Mouse (Mus musculus) midbrain, embryonic 11.5 days (tissue): ENCODE results near the gene Thumpd2. TPM values are rescaled to one million over a fixed set of nuclear protein-coding genes. Genes with fewer than 3 reads are reported as not detected.
A peak's percentile ranks its signal among the peaks of the same experiment; 100 is the strongest.

ENCODE experiments used
- ATAC-seq: fragments of 200-750 bp; cut with Nextera tagmentation; 2 replicates; pipeline ENCODE4 v1.8.0; 2017; ENCODE audit warnings: moderate TSS enrichment, moderate library complexity; ENCODE audit not compliant: low FRiP score
- DNase-seq: peaks from one replicate; pipeline ENCODE4 v3.0.0; 2015; ENCODE audit warnings: low spot score; ENCODE audit errors: missing footprints
- H3K27ac ChIP-seq: fragments of 300-500 bp; sonication (generic); 2 replicates; pipeline ENCODE4 v1.5.1; 2014; ENCODE audit warnings: low read depth, low read length
- H3K27me3 ChIP-seq: fragments of 300-500 bp; sonication (generic); 2 replicates; pipeline ENCODE4 v1.6.1; 2014; ENCODE audit warnings: mild to moderate bottlenecking, low read length, moderate library complexity, mixed read lengths; ENCODE audit not compliant: control insufficient read depth, insufficient read depth
- H3K36me3 ChIP-seq: fragments of 300-500 bp; sonication (generic); 2 replicates; pipeline ENCODE4 v1.6.1; 2014; ENCODE audit warnings: mild to moderate bottlenecking, low read length, moderate library complexity, mixed read lengths; ENCODE audit not compliant: control insufficient read depth, insufficient read depth
- H3K4me1 ChIP-seq: fragments of 300-500 bp; sonication (generic); 2 replicates; pipeline ENCODE4 v1.6.1; 2014; ENCODE audit warnings: low read length; ENCODE audit not compliant: control insufficient read depth, insufficient read depth
- H3K4me2 ChIP-seq: fragments of 300-500 bp; sonication (generic); 2 replicates; pipeline ENCODE4 v1.6.1; 2014; ENCODE audit warnings: mild to moderate bottlenecking, moderate library complexity
- H3K4me3 ChIP-seq: fragments of 300-500 bp; sonication (generic); 2 replicates; pipeline ENCODE4 v1.5.1; 2014; ENCODE audit warnings: low read depth, low read length
- H3K9ac ChIP-seq: fragments of 300-500 bp; sonication (generic); 2 replicates; pipeline ENCODE4 v1.6.1; 2014; ENCODE audit warnings: low read length
- H3K9me3 ChIP-seq: fragments of 300-500 bp; sonication (generic); 2 replicates; pipeline ENCODE4 v1.6.1; 2016; ENCODE audit warnings: low read length; ENCODE audit not compliant: control insufficient read depth
- WGBS: fragments of 180-500 bp; shearing (Covaris S2); extraction: QIAGEN DNeasy Blood & Tissue Kit; methylation state at CpG from one replicate; pipeline ENCODE4 v1.1.7; 2014; 5-methylcytosine and 5-hydroxymethylcytosine counted together
- polyA plus RNA-seq: library from polyadenylated mRNA; unstranded; fragments of >200 nt; fragmentation: Nextera tagmentation; extraction: Ambion mirVana; gene quantifications from 2 replicates; pipeline ENCODE4 v1.2.1, GENCODE M21; 2014

Gene Thumpd2
- polyA plus RNA-seq, 1 experiment from 2014 or later: 14.4 TPM

DNA sequence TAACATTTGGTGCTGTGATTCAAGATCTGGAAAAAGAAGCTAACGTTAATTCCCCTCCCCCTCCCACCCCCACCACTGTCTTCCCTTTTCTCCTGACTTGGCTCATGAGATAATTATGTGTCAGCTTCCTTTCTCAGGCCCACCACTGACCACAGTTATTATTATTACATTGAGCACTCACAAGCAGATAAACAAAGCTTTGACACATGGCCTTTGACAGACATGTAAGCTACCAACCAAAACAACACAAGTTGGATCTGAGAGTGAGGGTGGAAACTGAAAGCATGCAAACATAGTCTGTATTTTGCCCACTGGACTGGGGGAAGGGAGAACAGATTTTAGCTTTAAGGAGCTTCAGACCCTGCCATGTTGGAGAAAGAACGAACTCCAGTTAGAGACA is 67.7 kb downstream of the Thumpd2 start:
- no peak overlapping the region for H3K4me3 ChIP-seq
- no peak overlapping the region for H3K4me2 ChIP-seq
- ATAC-seq (no peak), DNase-seq (no peak)
- 0 out of 2 replicates have a peak, but pooled peaks cover 2% of the 10 kb centered on the region for H3K36me3 ChIP-seq
- 79% methylated on average over 2 of the region's 2 CpGs for WGBS
- no peaks in the 10 kb centered on the region for H3K27me3 ChIP-seq
- no peaks in the 10 kb centered on the region for H3K9me3 ChIP-seq
- no peaks in the 10 kb centered on the region for H3K4me1 ChIP-seq
- no peak overlapping the region for H3K27ac ChIP-seq
- no peak overlapping the region for H3K9ac ChIP-seq

DNA sequence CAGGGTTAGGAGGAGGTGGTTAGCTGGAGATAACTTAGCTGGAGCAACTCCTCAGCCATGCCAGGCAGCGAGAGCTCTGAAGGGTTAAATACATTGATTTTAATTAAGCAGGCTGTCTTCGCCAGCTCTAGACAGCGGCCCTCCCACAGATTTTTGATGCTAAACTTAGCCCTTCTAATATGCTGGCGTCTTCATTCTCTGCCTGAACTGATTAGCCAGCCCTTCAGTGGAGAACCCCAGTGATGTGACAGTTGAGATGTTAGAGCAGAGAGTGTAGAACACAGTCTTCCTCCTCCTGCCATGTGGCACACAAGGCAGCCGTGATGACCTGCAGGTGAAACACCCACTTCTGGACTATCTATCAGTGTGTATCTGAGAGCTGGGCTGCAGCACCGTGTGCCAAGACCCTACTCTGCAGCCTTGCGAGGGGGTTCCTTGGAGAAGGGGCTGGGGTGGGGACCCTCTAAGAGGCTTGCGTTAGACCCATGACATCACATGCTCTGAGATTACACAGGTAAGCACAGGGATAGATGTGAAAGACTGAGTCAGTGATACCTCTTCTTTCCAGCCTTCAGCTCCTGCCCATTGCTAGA is 73.3 kb downstream of the Thumpd2 start:
- Histone ChIP-seq H3K4me3 (no peak overlapping the region), H3K9ac (no peak overlapping the region), H3K27ac (no peak overlapping the region), H3K4me2 (no peak overlapping the region), H3K27me3 (no peaks in the 10 kb centered on the region), H3K9me3 (no peaks in the 10 kb centered on the region), H3K36me3 (no peaks in the 10 kb centered on the region), H3K4me1 (no peaks in the 10 kb centered on the region)
- no peak; the same call in 1 of the 2 replicates for ATAC-seq
- WGBS: 77% methylated on average over 8 of the region's 8 CpGs
- DNase-seq: no peak

DNA sequence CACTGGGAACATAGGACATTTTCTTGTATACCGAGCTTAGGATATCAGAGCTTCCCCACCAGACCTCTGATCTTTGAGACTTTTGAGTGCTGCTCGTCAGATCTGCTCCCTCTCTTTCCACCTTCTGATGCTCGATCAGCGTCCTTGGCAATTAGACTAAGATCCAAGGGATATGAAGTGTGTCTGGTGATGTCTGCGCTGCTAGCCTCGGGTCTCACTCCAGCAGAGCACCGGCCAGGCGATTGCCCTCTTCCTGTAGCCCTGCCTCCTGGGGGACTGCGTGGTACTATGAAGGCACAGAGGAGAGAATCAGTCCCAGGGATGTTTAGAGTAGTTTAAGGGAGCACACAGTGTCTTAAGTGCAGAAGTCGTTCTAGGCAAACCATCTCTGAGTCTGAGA is 81.9 kb downstream of the Thumpd2 start:
- Histone ChIP-seq H3K4me3 (no peak overlapping the region), H3K36me3 (no peaks in the 10 kb centered on the region), H3K4me2 (no peak overlapping the region), H3K27ac (no peak overlapping the region), H3K9ac (no peak overlapping the region), H3K4me1 (no peaks in the 10 kb centered on the region), H3K27me3 (no peaks in the 10 kb centered on the region), H3K9me3 (no peaks in the 10 kb centered on the region)
- DNase-seq (no peak), ATAC-seq (no peak)
- WGBS: 78% methylated on average over 10 of the region's 10 CpGs

DNA sequence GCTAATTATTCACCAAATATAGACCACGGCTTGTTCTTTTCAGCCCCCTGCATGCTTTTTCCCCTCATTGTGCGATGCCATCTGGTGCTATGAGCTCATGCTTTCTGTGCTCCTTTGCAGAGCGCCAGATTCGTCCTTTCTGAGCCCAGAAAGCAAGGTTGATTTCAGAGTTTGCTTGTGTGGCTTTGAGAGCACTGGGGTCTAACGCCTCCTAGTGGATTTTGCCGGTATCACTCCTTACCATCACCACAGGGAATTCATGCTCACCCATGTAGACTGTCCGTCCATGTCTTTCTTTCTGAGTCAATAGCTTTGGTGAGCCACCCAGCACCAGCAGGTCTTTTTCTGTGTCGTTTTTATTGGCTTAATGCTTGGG is 82.5 kb downstream of the Thumpd2 start:
- H3K4me2 ChIP-seq: no peak overlapping the region
- H3K9ac ChIP-seq: no peak overlapping the region
- no peaks in the 10 kb centered on the region for H3K27me3 ChIP-seq
- no peaks in the 10 kb centered on the region for H3K36me3 ChIP-seq
- ATAC-seq (peak; percentile 75), DNase-seq (peak; percentile 97)
- 12% methylated on average over 8 of the region's 8 CpGs for WGBS
- no peak overlapping the region for H3K4me3 ChIP-seq
- no peaks in the 10 kb centered on the region for H3K9me3 ChIP-seq
- H3K4me1 ChIP-seq: no peaks in the 10 kb centered on the region
- H3K27ac ChIP-seq: no peak overlapping the region

DNA sequence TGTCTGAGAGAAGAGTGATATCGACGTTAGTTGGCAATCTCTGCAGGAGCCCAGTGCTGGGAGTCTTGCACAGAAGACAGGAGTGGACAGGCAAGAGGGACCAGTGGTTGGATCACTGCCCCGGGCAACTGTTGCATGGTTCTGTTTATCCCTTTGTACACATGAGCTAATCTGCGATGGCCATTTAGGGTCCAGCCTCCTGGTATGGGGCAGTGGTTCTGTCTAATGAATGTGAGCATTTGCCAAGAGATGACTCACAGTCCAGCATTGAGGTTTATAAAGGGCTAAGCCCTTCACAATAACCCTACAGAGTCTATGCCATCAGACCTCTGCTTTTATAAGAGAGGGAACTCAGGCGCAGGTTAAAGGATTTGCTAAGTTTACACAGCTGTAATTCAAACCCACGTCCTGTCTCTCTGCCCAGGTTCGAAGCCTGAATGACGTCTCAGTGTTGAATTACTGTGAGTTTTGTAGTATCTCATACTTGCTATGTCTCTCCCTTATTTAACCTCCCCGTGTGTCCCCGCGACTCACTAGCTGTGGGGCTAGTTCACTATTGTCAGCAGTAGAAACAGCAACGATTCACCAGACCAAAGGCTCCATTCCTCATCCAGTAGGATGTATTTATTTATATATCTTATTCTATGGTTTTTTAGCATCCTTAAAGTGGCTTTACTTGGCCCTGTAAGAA is 83.0 kb downstream of the Thumpd2 start:
- DNase-seq: peak; percentile 90
- Histone ChIP-seq H3K36me3 (no peaks in the 10 kb centered on the region), H3K27me3 (no peaks in the 10 kb centered on the region), H3K9me3 (no peaks in the 10 kb centered on the region), H3K4me1 (no peaks in the 10 kb centered on the region), H3K4me3 (no peak overlapping the region), H3K4me2 (no peak overlapping the region), H3K27ac (0 out of 2 replicates have a peak overlapping the region, but pooled peaks have one; percentile 17), H3K9ac (no peak overlapping the region)
- 71% methylated on average over 12 of the region's 12 CpGs for WGBS
- ATAC-seq: peak; percentile 53

DNA sequence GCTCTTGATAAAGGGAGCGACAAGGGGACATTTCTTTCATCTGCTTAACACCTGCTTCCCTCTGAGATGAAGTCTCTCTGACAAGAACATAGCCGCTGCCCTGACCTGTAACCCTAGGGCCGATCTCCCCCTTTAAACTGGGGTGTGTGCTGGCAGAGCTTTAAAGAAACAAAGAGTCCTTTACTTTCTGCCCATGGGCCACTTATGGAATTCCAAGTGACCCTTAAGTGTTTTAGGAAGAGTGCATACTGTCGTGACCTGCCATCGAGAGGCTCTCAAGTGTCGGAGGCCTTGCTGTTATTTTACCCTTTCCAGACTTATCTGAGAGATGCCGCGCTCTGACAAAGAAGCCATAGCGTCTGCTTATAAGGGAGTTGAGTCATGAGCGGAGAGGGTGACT is 84.8 kb downstream of the Thumpd2 start:
- no peak overlapping the region for H3K9ac ChIP-seq
- H3K27ac ChIP-seq: no peak overlapping the region
- 82% methylated on average over 10 of the region's 10 CpGs for WGBS
- DNase-seq (no peak), ATAC-seq (no peak)
- no peaks in the 10 kb centered on the region for H3K36me3 ChIP-seq
- H3K27me3 ChIP-seq: no peaks in the 10 kb centered on the region
- H3K9me3 ChIP-seq: no peaks in the 10 kb centered on the region
- no peak overlapping the region for H3K4me3 ChIP-seq
- H3K4me2 ChIP-seq: no peak overlapping the region
- no peaks in the 10 kb centered on the region for H3K4me1 ChIP-seq

DNA sequence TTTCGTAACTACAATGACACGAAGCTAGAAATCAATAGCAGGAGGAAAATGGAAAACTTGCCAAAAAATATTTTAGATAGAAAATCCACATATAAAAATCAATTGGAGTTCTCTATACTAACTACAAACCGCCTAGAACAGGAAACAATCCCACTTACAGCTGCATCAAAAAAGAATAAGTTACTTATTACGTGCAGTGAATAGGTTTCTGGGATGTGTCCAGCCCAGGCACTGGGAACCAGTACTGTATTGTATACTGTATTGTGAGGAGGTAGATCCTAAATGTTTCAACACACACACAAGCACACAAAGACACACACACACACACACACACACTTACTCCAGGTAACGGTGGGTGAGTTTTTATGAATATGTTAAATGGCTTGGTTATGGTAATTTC is 87.6 kb downstream of the Thumpd2 start:
- Histone ChIP-seq H3K9ac (no peak overlapping the region), H3K27me3 (no peaks in the 10 kb centered on the region), H3K27ac (no peak overlapping the region), H3K4me3 (no peak overlapping the region), H3K36me3 (no peaks in the 10 kb centered on the region), H3K4me2 (no peak overlapping the region), H3K9me3 (no peaks in the 10 kb centered on the region), H3K4me1 (no peaks in the 10 kb centered on the region)
- ATAC-seq (no peak), DNase-seq (no peak)
- WGBS: 91% methylated on average over 5 of the region's 5 CpGs

Other genes with a start within 250 kb of the Thumpd2 start
- gene Tmem178, start 120.5 kb downstream of the Thumpd2 start, polyA plus RNA-seq: 12.8 and 14.2 TPM in 2 replicates